Mouse (Mus musculus): ENCODE data around the gene Bpifb5. TPM values are rescaled to one million over a fixed set of nuclear protein-coding genes. Genes with fewer than 3 reads are reported as not detected.

The Bpifb5 gene
- polyA plus RNA-seq, 1 experiment = 0.40 TPM

- DNase-seq = peak; percentile 19
- H3K27ac ChIP-seq (ENCODE audit: control insufficient read depth, insufficient read depth, low read length) = no peak overlapping the region
These were observed 16.6 kb upstream of the Bpifb5 start for GRCm38 (mm10) chr2:154206908-154207307.

GRCm38 (mm10) chr2:154209112-154209511 lies 14.4 kb upstream of the Bpifb5 start:
- Histone ChIP-seq H3K4me3 (ENCODE audit: control insufficient read depth, insufficient read depth, low read length) (no peak overlapping the region), H3K4me1 (replicated peaks; ENCODE audit: control insufficient read depth, insufficient read depth, low read length) (no peaks in the 10 kb centered on the region), H3K27me3 (ENCODE audit: control insufficient read depth, insufficient read depth, low read length) (no peaks in the 10 kb centered on the region), H3K36me3 (ENCODE audit: control insufficient read depth, insufficient read depth, low read length) (no peaks in the 10 kb centered on the region), H3K27ac (ENCODE audit: control insufficient read depth, insufficient read depth, low read length) (no peak overlapping the region)
- DNase-seq = no peak
- TF ChIP-seq CTCF (IDR thresholded peaks at IDR 0.05; ENCODE audit: borderline replicate concordance, control insufficient read depth, extremely low read depth, insufficient read depth, low read length, poor library complexity) = no peak
- TF ChIP-seq POLR2A (IDR thresholded peaks at IDR 0.05; ENCODE audit: control insufficient read depth, extremely low read depth, insufficient read depth, low read length, poor library complexity) = no peak
- WGBS = 8% methylated on average over 3 of the region's 3 CpGs

More at GRCm38 (mm10) chr2:154206908-154207307, 16.6 kb upstream of the Bpifb5 start:
- no peak overlapping the region for H3K4me3 ChIP-seq (ENCODE audit: control insufficient read depth, insufficient read depth, low read length)
- no peaks in the 10 kb centered on the region for H3K36me3 ChIP-seq (ENCODE audit: control insufficient read depth, insufficient read depth, low read length)
- WGBS = 67% methylated on average over 7 of the region's 7 CpGs
- no peaks in the 10 kb centered on the region for H3K4me1 ChIP-seq (replicated peaks; ENCODE audit: control insufficient read depth, insufficient read depth, low read length)
- H3K27me3 ChIP-seq (ENCODE audit: control insufficient read depth, insufficient read depth, low read length) = no peaks in the 10 kb centered on the region
- no peak for TF ChIP-seq POLR2A (IDR thresholded peaks at IDR 0.05; ENCODE audit: control insufficient read depth, extremely low read depth, insufficient read depth, low read length, poor library complexity)
- TF ChIP-seq CTCF (IDR thresholded peaks at IDR 0.05; ENCODE audit: borderline replicate concordance, control insufficient read depth, extremely low read depth, insufficient read depth, low read length, poor library complexity) = no peak

- Histone ChIP-seq H3K27ac (ENCODE audit: control insufficient read depth, insufficient read depth, low read length) (no peak overlapping the region), H3K27me3 (ENCODE audit: control insufficient read depth, insufficient read depth, low read length) (no peaks in the 10 kb centered on the region), H3K4me3 (ENCODE audit: control insufficient read depth, insufficient read depth, low read length) (no peak overlapping the region), H3K4me1 (replicated peaks; ENCODE audit: control insufficient read depth, insufficient read depth, low read length) (no peaks in the 10 kb centered on the region), H3K36me3 (ENCODE audit: control insufficient read depth, insufficient read depth, low read length) (no peaks in the 10 kb centered on the region)
- TF ChIP-seq CTCF (IDR thresholded peaks at IDR 0.05; ENCODE audit: borderline replicate concordance, control insufficient read depth, extremely low read depth, insufficient read depth, low read length, poor library complexity) (no peak), POLR2A (IDR thresholded peaks at IDR 0.05; ENCODE audit: control insufficient read depth, extremely low read depth, insufficient read depth, low read length, poor library complexity) (no peak)
- WGBS = 44% methylated on average over 1 of the region's 1 CpGs
- DNase-seq = no peak
These were observed 12.4 kb upstream of the Bpifb5 start for GRCm38 (mm10) chr2:154211121-154211520.

GRCm38 (mm10) chr2:154211881-154212280 lies 11.7 kb upstream of the Bpifb5 start:
- no peak overlapping the region for H3K4me3 ChIP-seq (ENCODE audit: control insufficient read depth, insufficient read depth, low read length)
- H3K27me3 ChIP-seq (ENCODE audit: control insufficient read depth, insufficient read depth, low read length) = no peaks in the 10 kb centered on the region
- H3K27ac ChIP-seq (ENCODE audit: control insufficient read depth, insufficient read depth, low read length) = no peak overlapping the region
- no peaks in the 10 kb centered on the region for H3K4me1 ChIP-seq (replicated peaks; ENCODE audit: control insufficient read depth, insufficient read depth, low read length)
- no peak for DNase-seq
- H3K36me3 ChIP-seq (ENCODE audit: control insufficient read depth, insufficient read depth, low read length) = no peaks in the 10 kb centered on the region
- TF ChIP-seq CTCF (IDR thresholded peaks at IDR 0.05; ENCODE audit: borderline replicate concordance, control insufficient read depth, extremely low read depth, insufficient read depth, low read length, poor library complexity) = no peak
- no peak for TF ChIP-seq POLR2A (IDR thresholded peaks at IDR 0.05; ENCODE audit: control insufficient read depth, extremely low read depth, insufficient read depth, low read length, poor library complexity)
- 89% methylated on average over 4 of the region's 4 CpGs for WGBS

- Histone ChIP-seq H3K4me1 (replicated peaks; ENCODE audit: control insufficient read depth, insufficient read depth, low read length) (no peaks in the 10 kb centered on the region), H3K4me3 (ENCODE audit: control insufficient read depth, insufficient read depth, low read length) (no peak overlapping the region), H3K36me3 (ENCODE audit: control insufficient read depth, insufficient read depth, low read length) (no peaks in the 10 kb centered on the region), H3K27me3 (ENCODE audit: control insufficient read depth, insufficient read depth, low read length) (no peaks in the 10 kb centered on the region), H3K27ac (ENCODE audit: control insufficient read depth, insufficient read depth, low read length) (no peak overlapping the region)
- TF ChIP-seq POLR2A (IDR thresholded peaks at IDR 0.05; ENCODE audit: control insufficient read depth, extremely low read depth, insufficient read depth, low read length, poor library complexity) (no peak), CTCF (IDR thresholded peaks at IDR 0.05; ENCODE audit: borderline replicate concordance, control insufficient read depth, extremely low read depth, insufficient read depth, low read length, poor library complexity) (peak; percentile 64; the same call in 1 of the 2 replicates)
- DNase-seq = peak; percentile 68
- 8% methylated on average over 5 of the region's 5 CpGs for WGBS
These were observed 8.4 kb upstream of the Bpifb5 start for GRCm38 (mm10) chr2:154215191-154215590.

- no peak for DNase-seq
- no peak for TF ChIP-seq CTCF (IDR thresholded peaks at IDR 0.05; ENCODE audit: borderline replicate concordance, control insufficient read depth, extremely low read depth, insufficient read depth, low read length, poor library complexity)
- no peak for TF ChIP-seq POLR2A (IDR thresholded peaks at IDR 0.05; ENCODE audit: control insufficient read depth, extremely low read depth, insufficient read depth, low read length, poor library complexity)
- Histone ChIP-seq H3K4me3 (ENCODE audit: control insufficient read depth, insufficient read depth, low read length) (no peak overlapping the region), H3K27ac (ENCODE audit: control insufficient read depth, insufficient read depth, low read length) (no peak overlapping the region), H3K27me3 (ENCODE audit: control insufficient read depth, insufficient read depth, low read length) (no peaks in the 10 kb centered on the region), H3K4me1 (replicated peaks; ENCODE audit: control insufficient read depth, insufficient read depth, low read length) (0 out of 2 replicates have a peak, but pooled peaks cover 3% of the 10 kb centered on the region), H3K36me3 (ENCODE audit: control insufficient read depth, insufficient read depth, low read length) (no peaks in the 10 kb centered on the region)
- WGBS = 72% methylated on average over 5 of the region's 5 CpGs
These were observed 3.6 kb upstream of the Bpifb5 start for GRCm38 (mm10) chr2:154219950-154220349.

GRCm38 (mm10) chr2:154223917-154224273 lies 353 bp downstream of the Bpifb5 start:
- WGBS = 89% methylated on average over 2 of the region's 2 CpGs
- TF ChIP-seq CTCF (IDR thresholded peaks at IDR 0.05; ENCODE audit: borderline replicate concordance, control insufficient read depth, extremely low read depth, insufficient read depth, low read length, poor library complexity) (no peak), POLR2A (IDR thresholded peaks at IDR 0.05; ENCODE audit: control insufficient read depth, extremely low read depth, insufficient read depth, low read length, poor library complexity) (no peak)
- Histone ChIP-seq H3K27me3 (ENCODE audit: control insufficient read depth, insufficient read depth, low read length) (no peaks in the 10 kb centered on the region), H3K27ac (ENCODE audit: control insufficient read depth, insufficient read depth, low read length) (no peak overlapping the region), H3K36me3 (ENCODE audit: control insufficient read depth, insufficient read depth, low read length) (no peaks in the 10 kb centered on the region), H3K4me1 (replicated peaks; ENCODE audit: control insufficient read depth, insufficient read depth, low read length) (0 out of 2 replicates have a peak, but pooled peaks cover 3% of the 10 kb centered on the region), H3K4me3 (ENCODE audit: control insufficient read depth, insufficient read depth, low read length) (no peak overlapping the region)
- no peak for DNase-seq

Measured in thymus, adult 2 months (tissue).